Mouse (Mus musculus): Measurements from ENCODE around the gene Pgpep1l.

GRCm38 (mm10) chr7:68281341-68281740 is 17.3 kb upstream of the Pgpep1l start:
- TF ChIP-seq POLR2A (IDR thresholded peaks at IDR 0.05; ENCODE audit: insufficient read length, low read depth): no peak
- no peak for TF ChIP-seq SRF (IDR thresholded peaks at IDR 0.05; ENCODE audit: control insufficient read depth, insufficient read length, low read depth)
- no peak for TF ChIP-seq MAX (IDR thresholded peaks at IDR 0.05; ENCODE audit: low read depth)
- TF ChIP-seq CEBPB (IDR thresholded peaks at IDR 0.05; ENCODE audit: insufficient read depth, poor library complexity, severe bottlenecking): no peak
- no peak for TF ChIP-seq POLR2AphosphoS2 (IDR thresholded peaks at IDR 0.05; ENCODE audit: insufficient read length, low read depth)
- no peak for TF ChIP-seq USF1 (IDR thresholded peaks at IDR 0.05; ENCODE audit: low read depth)
- no peak for TF ChIP-seq TCF12 (IDR thresholded peaks at IDR 0.05; ENCODE audit: insufficient read depth, poor library complexity, severe bottlenecking)
- TF ChIP-seq TCF3 (IDR thresholded peaks at IDR 0.05; ENCODE audit: insufficient read length, low read depth): no peak
- no peak for TF ChIP-seq MYOD1 (IDR thresholded peaks at IDR 0.05; ENCODE audit: control insufficient read depth in 1 of 3, insufficient read length in 2 of 3, low read depth in 2 of 3)
- TF ChIP-seq E2F4 (IDR thresholded peaks at IDR 0.05; ENCODE audit: insufficient read depth): no peak
